Mouse (Mus musculus): ENCODE measurements at regions not wholly inside any gene's neighbourhood (a gene's known extent, or its start where the extent isn't known, plus 50 kb on each side); places are given as distances from the start of the nearest gene placed in this dataset.

DNA sequence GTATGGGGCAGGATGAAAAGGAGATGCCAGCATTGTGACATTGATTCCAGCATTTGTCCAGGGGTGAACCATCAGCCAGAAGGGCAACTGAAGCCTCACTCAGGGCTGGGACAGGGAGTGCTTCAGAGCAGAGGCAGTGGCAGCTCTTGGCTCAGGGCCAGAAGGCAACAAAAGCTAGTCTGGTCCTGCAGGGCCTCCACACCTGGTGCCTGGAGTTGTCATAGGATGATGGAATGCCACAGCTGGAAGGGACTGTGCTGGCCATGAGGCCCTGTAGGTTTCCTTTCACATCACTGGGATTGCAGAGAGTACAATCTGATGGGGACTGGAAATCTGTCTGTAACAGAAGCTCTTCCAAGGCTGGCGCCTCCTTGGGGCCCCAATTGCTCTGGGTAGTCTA, 164.9 kb downstream of the Mex3b start:
- no peak overlapping the region for H3K9ac ChIP-seq
- H3K36me3 ChIP-seq = no peaks in the 10 kb centered on the region
- H3K4me1 ChIP-seq = peaks cover 42% of the 10 kb centered on the region
- no peak overlapping the region for H3K27ac ChIP-seq
- H3K9me3 ChIP-seq = no peaks in the 10 kb centered on the region
- ATAC-seq (ENCODE audit: insufficient number of reproducible peaks, insufficient read depth, low FRiP score, low TSS enrichment, low read depth) = no peak
- H3K4me3 ChIP-seq = no peak overlapping the region
- H3K4me2 ChIP-seq = no peak overlapping the region
- H3K27me3 ChIP-seq = no peaks in the 10 kb centered on the region
- 88% methylated on average over 1 of the region's 1 CpGs for WGBS

DNA sequence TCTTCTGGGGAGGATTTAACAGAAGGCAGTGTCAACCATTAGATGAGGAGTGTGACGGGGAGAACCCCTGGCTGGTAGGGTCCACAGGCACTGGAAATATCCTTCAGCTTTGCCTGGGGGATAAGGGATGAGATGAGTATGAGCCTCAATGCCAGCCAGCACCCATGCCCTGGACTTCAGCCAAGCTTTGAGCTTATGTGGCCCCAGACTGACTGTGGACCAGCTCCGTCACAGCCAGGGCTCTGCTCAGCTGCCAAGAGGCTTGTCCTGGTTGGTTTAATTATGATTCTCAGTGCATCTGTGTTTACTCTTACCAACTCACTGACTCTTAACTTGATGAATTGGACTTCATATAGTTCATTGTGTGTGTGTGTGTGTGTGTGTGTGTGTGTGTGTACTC, 165.8 kb downstream of the Mex3b start:
- Histone ChIP-seq H3K9me3 (no peaks in the 10 kb centered on the region), H3K9ac (no peak overlapping the region), H3K4me1 (peaks cover 47% of the 10 kb centered on the region), H3K27ac (no peak overlapping the region), H3K4me3 (no peak overlapping the region), H3K27me3 (no peaks in the 10 kb centered on the region), H3K36me3 (no peaks in the 10 kb centered on the region), H3K4me2 (no peak overlapping the region)
- WGBS = 77% methylated on average over 2 of the region's 2 CpGs
- ATAC-seq (ENCODE audit: insufficient number of reproducible peaks, insufficient read depth, low FRiP score, low TSS enrichment, low read depth) = no peak

DNA sequence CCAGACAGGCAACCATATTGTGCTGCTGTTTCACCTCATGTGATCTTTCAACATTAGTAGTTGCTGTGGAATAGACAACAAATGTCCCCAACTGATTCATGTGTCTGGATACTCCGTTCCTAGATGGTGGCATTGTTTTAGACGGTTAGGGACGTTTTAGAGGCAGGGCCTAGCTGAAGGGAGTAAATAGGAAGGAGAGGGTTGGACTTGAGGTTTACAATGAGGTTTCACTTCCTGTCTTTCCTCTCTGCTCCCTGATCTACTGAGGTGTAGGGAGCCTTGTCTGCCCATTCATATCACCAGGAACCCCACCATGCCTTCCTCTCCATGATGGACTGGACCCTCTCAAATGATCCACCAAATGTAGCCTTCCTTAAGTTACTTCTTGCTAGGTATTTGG, 168.1 kb downstream of the Mex3b start:
- WGBS = 92% methylated on average over 3 of the region's 3 CpGs
- H3K36me3 ChIP-seq = no peaks in the 10 kb centered on the region
- H3K4me2 ChIP-seq = no peak overlapping the region
- H3K4me1 ChIP-seq = peaks cover 42% of the 10 kb centered on the region
- H3K27me3 ChIP-seq = no peaks in the 10 kb centered on the region
- no peak overlapping the region for H3K4me3 ChIP-seq
- H3K9me3 ChIP-seq = no peaks in the 10 kb centered on the region
- H3K27ac ChIP-seq = peak overlapping the region; percentile 65
- no peak overlapping the region for H3K9ac ChIP-seq
- no peak for ATAC-seq (ENCODE audit: insufficient number of reproducible peaks, insufficient read depth, low FRiP score, low TSS enrichment, low read depth)

DNA sequence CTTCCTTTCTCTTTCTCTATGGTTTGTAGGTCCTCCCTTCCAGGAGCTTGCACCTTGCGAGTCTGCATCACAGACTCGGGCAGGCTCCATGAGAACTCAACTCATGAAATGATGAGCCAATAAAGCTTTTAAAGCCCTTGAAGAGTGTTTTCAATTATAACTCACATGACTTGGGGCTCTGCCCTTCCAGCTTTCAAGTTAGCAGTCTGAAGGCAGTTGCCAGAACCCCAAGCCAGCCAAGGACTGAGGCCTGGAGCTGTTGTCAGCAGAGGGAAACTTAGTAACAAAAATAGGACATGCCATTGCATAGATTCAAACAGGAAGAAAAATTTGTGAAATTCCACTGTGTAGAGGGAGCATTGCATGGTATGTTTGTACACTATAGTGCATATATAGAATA, 169.3 kb downstream of the Mex3b start:
- WGBS = 36% methylated on average over 2 of the region's 2 CpGs
- H3K9ac ChIP-seq = no peak overlapping the region
- peak; percentile 21; the same call in 1 of the 2 replicates for ATAC-seq (ENCODE audit: insufficient number of reproducible peaks, insufficient read depth, low FRiP score, low TSS enrichment, low read depth)
- no peaks in the 10 kb centered on the region for H3K36me3 ChIP-seq
- no peaks in the 10 kb centered on the region for H3K27me3 ChIP-seq
- H3K27ac ChIP-seq = no peak overlapping the region
- H3K4me3 ChIP-seq = no peak overlapping the region
- H3K9me3 ChIP-seq = no peaks in the 10 kb centered on the region
- H3K4me1 ChIP-seq = peaks cover 46% of the 10 kb centered on the region
- no peak overlapping the region for H3K4me2 ChIP-seq

DNA sequence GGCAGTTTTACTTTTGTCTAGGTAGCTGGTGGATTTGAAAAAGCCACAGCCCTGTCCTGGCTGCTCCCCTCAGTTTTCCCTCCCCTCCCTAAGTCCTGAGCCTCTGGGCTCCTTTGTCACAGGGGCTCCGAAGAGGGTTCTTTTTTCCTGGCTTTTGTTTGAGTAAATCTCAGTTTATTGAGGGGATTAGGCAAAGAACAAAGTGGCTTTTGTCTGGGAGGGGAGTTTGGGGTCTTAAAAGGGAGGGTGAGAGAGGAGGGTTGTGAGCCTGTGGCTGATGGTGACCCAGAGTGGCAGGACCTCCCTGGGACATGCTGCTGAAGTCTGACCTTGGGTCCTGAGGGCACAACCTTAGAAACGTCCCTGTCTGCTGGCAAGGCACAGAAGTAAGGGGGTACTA, 170.0 kb downstream of the Mex3b start:
- Histone ChIP-seq H3K4me1 (peaks cover 43% of the 10 kb centered on the region), H3K27ac (peak overlapping the region; percentile 73)

DNA sequence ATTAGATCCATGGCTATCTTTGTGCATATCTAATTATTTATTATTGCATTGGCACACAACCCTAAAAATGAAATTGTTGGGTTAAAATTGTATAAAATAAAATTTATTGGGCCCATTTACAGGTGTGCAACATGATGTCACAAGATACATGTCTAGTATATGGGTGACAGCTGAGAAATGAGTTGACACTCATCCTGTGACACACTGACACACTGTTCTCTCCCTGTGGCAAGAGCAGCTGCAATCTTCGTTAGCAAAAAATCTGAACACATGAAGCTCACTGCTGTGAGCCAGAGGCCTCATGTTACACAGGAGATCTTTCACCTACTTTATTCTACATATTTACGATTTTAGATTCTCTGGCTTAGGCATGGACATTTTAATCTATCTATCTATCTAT, 170.6 kb downstream of the Mex3b start:
- Histone ChIP-seq H3K27me3 (no peaks in the 10 kb centered on the region), H3K27ac (no peak overlapping the region), H3K9me3 (no peaks in the 10 kb centered on the region), H3K4me3 (no peak overlapping the region), H3K4me1 (peaks cover 37% of the 10 kb centered on the region), H3K36me3 (no peaks in the 10 kb centered on the region), H3K9ac (no peak overlapping the region), H3K4me2 (no peak overlapping the region)
- 60% methylated on average over 2 of the region's 2 CpGs for WGBS
- ATAC-seq (ENCODE audit: insufficient number of reproducible peaks, insufficient read depth, low FRiP score, low TSS enrichment, low read depth) = no peak

More for the DNA sequence above, 170.0 kb downstream of the Mex3b start:
- no peak overlapping the region for H3K4me2 ChIP-seq
- H3K36me3 ChIP-seq = no peaks in the 10 kb centered on the region
- no peaks in the 10 kb centered on the region for H3K27me3 ChIP-seq
- ATAC-seq (ENCODE audit: insufficient number of reproducible peaks, insufficient read depth, low FRiP score, low TSS enrichment, low read depth) = no peak
- H3K9me3 ChIP-seq = no peaks in the 10 kb centered on the region
- 9% methylated on average over 2 of the region's 2 CpGs for WGBS
- H3K9ac ChIP-seq = 0 out of 2 replicates have a peak overlapping the region, but pooled peaks have one; percentile 8
- no peak overlapping the region for H3K4me3 ChIP-seq

DNA sequence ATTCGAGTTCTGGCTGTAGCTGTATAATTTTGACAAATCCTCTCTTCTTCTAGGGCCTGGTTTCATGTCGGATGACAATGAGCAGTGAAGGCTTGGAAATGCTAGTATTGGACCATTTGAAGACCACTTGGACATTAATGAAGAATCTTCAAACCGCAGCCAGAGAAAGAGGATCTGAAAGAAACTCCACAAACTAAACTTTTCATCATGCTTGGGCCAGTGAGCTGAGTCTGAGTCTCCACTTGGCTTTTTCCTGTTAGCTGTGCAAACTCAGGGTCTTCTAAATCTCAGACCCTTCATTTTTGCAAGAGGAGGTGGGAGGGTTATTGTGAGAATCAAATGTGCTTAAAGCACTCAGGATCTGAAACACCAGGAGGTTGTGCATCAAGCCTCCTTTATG, 176.6 kb downstream of the Mex3b start:
- Histone ChIP-seq H3K27me3 (no peaks in the 10 kb centered on the region), H3K9ac (no peak overlapping the region), H3K9me3 (no peaks in the 10 kb centered on the region), H3K36me3 (no peaks in the 10 kb centered on the region), H3K4me3 (no peak overlapping the region), H3K27ac (no peak overlapping the region), H3K4me1 (peaks cover 4% of the 10 kb centered on the region; the same call in 1 of the 2 replicates), H3K4me2 (no peak overlapping the region)
- no peak for ATAC-seq (ENCODE audit: insufficient number of reproducible peaks, insufficient read depth, low FRiP score, low TSS enrichment, low read depth)
- WGBS = 91% methylated on average over 3 of the region's 3 CpGs

DNA sequence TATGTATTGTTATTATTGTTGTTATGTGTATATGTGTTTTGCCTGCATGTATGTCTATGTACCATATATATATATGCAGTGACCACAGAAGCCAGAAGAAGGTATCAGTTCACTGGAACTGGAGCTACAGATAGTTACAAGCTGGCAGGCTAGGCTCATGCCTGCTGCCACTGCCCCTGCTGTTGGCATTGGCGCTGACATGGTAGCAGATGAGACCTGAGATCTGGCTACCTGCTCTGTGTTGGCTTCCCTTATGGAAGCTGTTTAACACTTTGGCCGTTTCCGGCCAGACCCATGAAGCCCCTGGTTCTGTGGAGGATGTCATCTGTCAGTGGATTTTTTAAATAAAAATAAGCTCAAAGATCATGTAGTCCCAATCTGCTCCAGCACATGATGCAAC, 178.1 kb downstream of the Mex3b start:
- Histone ChIP-seq H3K4me3 (no peak overlapping the region), H3K4me2 (no peak overlapping the region), H3K27ac (no peak overlapping the region), H3K36me3 (no peaks in the 10 kb centered on the region), H3K27me3 (no peaks in the 10 kb centered on the region), H3K9ac (no peak overlapping the region), H3K9me3 (no peaks in the 10 kb centered on the region), H3K4me1 (peaks cover 4% of the 10 kb centered on the region; the same call in 1 of the 2 replicates)
- WGBS = 91% methylated on average over 3 of the region's 3 CpGs
- no peak for ATAC-seq (ENCODE audit: insufficient number of reproducible peaks, insufficient read depth, low FRiP score, low TSS enrichment, low read depth)

DNA sequence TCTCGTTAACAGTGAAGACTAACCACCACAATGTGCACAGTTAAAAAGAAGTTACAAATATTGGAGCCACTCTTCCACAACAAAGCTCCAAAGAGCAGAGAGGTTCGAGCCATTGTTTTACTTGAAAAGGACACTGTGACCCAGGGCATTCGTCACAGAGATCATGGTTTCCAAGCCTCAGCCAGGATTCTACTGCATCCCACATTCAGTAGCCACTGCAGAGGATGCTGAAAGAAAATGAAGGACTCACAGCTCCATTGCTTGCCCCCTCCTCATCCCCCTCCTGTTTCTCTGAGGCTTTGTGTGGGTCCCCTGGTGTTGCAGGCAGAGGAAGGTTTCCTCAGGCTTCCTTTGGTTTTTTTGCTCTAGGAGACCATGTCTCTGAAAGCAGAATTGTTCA, 182.9 kb downstream of the Mex3b start:
- no peaks in the 10 kb centered on the region for H3K9me3 ChIP-seq
- no peaks in the 10 kb centered on the region for H3K4me1 ChIP-seq
- no peak overlapping the region for H3K9ac ChIP-seq
- H3K4me2 ChIP-seq = no peak overlapping the region
- H3K4me3 ChIP-seq = no peak overlapping the region
- H3K27me3 ChIP-seq = no peaks in the 10 kb centered on the region
- no peak overlapping the region for H3K27ac ChIP-seq
- no peaks in the 10 kb centered on the region for H3K36me3 ChIP-seq
- WGBS = 50% methylated on average over 3 of the region's 3 CpGs
- no peak for ATAC-seq (ENCODE audit: insufficient number of reproducible peaks, insufficient read depth, low FRiP score, low TSS enrichment, low read depth)

DNA sequence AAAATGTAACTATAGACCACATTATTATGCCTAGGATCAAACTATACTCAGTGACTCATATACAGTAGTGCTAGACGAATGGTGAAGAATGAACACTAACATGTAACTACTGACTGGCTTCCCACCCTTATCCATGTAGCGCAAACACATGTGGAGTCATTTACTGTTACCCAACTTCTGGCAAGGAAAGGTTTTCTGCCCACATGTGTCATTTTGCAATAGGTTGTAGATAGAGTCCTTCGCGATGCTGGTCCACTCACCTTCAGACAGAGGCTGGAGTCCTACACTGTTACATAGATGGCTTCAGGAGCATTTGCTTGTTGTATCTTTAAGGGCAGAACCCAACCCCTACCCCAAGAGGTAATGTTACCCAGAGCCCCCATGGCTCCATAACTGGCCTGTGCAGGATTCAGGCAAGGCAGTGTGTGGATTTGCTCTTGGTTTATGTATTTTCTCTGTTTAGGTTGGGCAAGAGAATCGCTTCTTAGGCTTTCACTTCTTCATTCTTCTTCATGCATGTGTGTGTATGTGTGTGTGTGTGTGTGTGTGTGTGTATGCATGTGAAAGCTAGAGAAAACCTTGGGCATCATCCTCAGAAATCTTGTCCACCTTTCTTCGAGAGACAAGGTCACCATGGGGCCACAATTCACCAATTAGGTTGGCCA, 183.8 kb downstream of the Mex3b start:
- ATAC-seq (ENCODE audit: insufficient number of reproducible peaks, insufficient read depth, low FRiP score, low TSS enrichment, low read depth) = no peak
- H3K4me1 ChIP-seq = no peaks in the 10 kb centered on the region
- 91% methylated on average over 6 of the region's 6 CpGs for WGBS
- H3K27me3 ChIP-seq = no peaks in the 10 kb centered on the region
- H3K9me3 ChIP-seq = no peaks in the 10 kb centered on the region
- no peak overlapping the region for H3K4me3 ChIP-seq
- H3K27ac ChIP-seq = no peak overlapping the region
- no peak overlapping the region for H3K4me2 ChIP-seq
- no peak overlapping the region for H3K9ac ChIP-seq
- no peaks in the 10 kb centered on the region for H3K36me3 ChIP-seq

DNA sequence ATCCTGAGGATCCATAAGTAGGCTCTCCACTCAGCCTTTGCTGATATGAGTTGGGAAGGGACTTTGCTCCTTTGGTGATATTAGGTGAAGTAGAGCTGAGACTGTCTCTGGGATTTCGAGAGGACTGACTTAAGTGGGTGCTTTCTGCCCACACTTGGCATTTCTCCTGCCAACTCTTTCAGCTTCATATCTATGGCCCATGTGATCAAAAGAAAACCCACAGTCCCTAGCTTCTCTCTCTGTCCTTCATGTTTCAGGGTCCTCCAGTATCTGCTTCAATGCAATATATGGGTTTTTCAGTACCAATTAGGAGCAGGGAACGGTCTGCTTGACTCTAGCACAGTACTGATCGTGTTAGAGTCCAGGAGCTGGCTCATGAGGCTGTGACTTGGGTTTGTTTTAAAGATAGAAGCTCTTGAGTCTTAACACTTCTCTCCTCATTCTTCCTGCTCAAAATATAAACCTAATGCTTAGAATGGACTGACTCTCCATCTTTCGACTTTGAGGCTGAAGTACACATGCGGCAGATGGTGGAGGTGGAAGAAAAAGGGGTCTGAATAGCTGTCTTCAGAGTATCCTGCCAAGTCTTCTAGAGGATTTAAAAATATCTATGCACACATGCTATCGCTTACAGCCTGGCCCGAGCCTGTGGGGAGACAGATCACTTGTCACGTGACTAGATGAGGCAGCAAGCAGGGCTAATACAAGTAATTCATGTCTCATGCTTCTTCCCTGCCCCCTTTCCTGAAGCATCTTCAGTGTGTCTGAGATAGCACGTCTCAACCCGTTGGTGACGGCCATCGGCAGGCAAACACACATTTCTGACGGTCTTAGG, 189.2 kb downstream of the Mex3b start:
- Histone ChIP-seq H3K4me3 (no peak overlapping the region), H3K9ac (no peak overlapping the region), H3K4me1 (peaks cover 22% of the 10 kb centered on the region), H3K36me3 (no peaks in the 10 kb centered on the region), H3K27me3 (no peaks in the 10 kb centered on the region), H3K9me3 (no peaks in the 10 kb centered on the region), H3K4me2 (no peak overlapping the region), H3K27ac (peak overlapping the region; percentile 34; the same call in 1 of the 2 replicates)
- 63% methylated on average over 13 of the region's 13 CpGs for WGBS
- no peak for ATAC-seq (ENCODE audit: insufficient number of reproducible peaks, insufficient read depth, low FRiP score, low TSS enrichment, low read depth)

GRCm38 (mm10) chr7:83060318-83060717, 193.2 kb downstream of the Mex3b start:
- Histone ChIP-seq H3K9me3 (no peaks in the 10 kb centered on the region), H3K27ac (peak overlapping the region; percentile 90), H3K4me1 (peaks cover 45% of the 10 kb centered on the region), H3K9ac (no peak overlapping the region), H3K4me2 (peak overlapping the region; percentile 24; the same call in 1 of the 2 replicates), H3K36me3 (no peaks in the 10 kb centered on the region), H3K4me3 (no peak overlapping the region), H3K27me3 (no peaks in the 10 kb centered on the region)
- ATAC-seq (ENCODE audit: insufficient number of reproducible peaks, insufficient read depth, low FRiP score, low TSS enrichment, low read depth) = no peak
- WGBS = 11% methylated on average over 3 of the region's 3 CpGs
